Mouse (Mus musculus): ENCODE data around the gene Gm1979.
"Not testable (repeated sequence)": the region's sequence is repeated elsewhere in the genome, so short reads cannot be mapped to it uniquely, and the experiment has no call there.

GRCm38 (mm10) chr5:26004698-26005097, at the start of gene Gm1979:
- TF ChIP-seq EP300 (optimal IDR thresholded peaks at IDR 0.05); CTCF (IDR thresholded peaks at IDR 0.05; ENCODE audit: low read depth): not testable (repeated sequence)

Measured in stomach, postnatal 0 days (tissue).